Mouse (Mus musculus) forebrain, embryonic 12.5 days (tissue): ENCODE measurements around the gene Ptk6. TPM values are rescaled to one million over a fixed set of nuclear protein-coding genes. Genes with fewer than 3 reads are reported as not detected.

ENCODE experiments used
- ATAC-seq: fragments of 200-750 bp; cut with Nextera tagmentation; 2 replicates; pipeline ENCODE4 v1.8.0; 2017; ENCODE audit warnings: moderate TSS enrichment; ENCODE audit not compliant: low FRiP score
- H3K27ac ChIP-seq: fragments of 300-500 bp; sonication (generic); 2 replicates; pipeline ENCODE4 v1.5.1; 2016; ENCODE audit warnings: mild to moderate bottlenecking
- H3K27me3 ChIP-seq: fragments of 300-500 bp; sonication (generic); 2 replicates; pipeline ENCODE4 v1.6.1; 2016; ENCODE audit warnings: mild to moderate bottlenecking
- H3K36me3 ChIP-seq: fragments of 300-500 bp; sonication (generic); replicated peaks from 2 replicates; pipeline ENCODE4 v1.6.1; 2016; ENCODE audit warnings: mild to moderate bottlenecking
- H3K4me1 ChIP-seq: fragments of 300-500 bp; sonication (generic); 2 replicates; pipeline ENCODE4 v1.6.1; 2016
- H3K4me2 ChIP-seq: fragments of 300-500 bp; sonication (generic); 2 replicates; pipeline ENCODE4 v1.6.1; 2016; ENCODE audit warnings: mild to moderate bottlenecking, moderate library complexity
- H3K4me3 ChIP-seq: fragments of 300-500 bp; sonication (generic); replicated peaks from 2 replicates; pipeline ENCODE4 v1.5.1; 2016; ENCODE audit warnings: mild to moderate bottlenecking
- H3K9ac ChIP-seq: fragments of 300-500 bp; sonication (generic); 2 replicates; pipeline ENCODE4 v1.6.1; 2016; ENCODE audit warnings: mild to moderate bottlenecking
- H3K9me3 ChIP-seq: fragments of 300-500 bp; sonication (generic); 2 replicates; pipeline ENCODE4 v1.6.1; 2016
- WGBS: fragments of 180-500 bp; shearing (Covaris S2); methylation state at CpG from one replicate; pipeline ENCODE4 v1.1.7; 2016; 5-methylcytosine and 5-hydroxymethylcytosine counted together
- polyA plus RNA-seq: library from polyadenylated mRNA; unstranded; fragments of >200 nt; fragmentation: Nextera tagmentation; extraction: Ambion mirVana; gene quantifications from 2 replicates; pipeline ENCODE4 v1.2.1, GENCODE M21; 2016

The Ptk6 gene
- polyA plus RNA-seq, 1 experiment from 2014 or later = not detected

DNA sequence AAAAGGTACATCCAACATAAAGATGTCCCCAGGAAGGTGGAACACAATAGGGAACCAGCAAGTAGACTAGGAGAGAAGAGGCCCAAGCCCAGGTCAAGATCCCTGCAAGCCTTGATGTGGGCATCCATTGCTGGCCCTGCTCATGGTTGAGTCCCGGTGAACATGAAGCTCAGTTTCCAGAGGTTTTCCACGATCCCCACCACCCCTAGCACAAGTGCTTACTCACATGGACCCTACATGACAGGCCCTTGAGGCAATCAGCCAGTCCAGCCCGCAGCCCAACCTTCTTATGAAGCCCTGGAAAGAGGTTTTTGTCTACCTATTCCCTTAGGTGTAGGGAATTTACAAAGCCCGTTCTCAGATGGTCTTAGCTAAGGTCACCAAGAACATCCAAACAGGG, 45.4 kb downstream of the Ptk6 start:
- Histone ChIP-seq H3K4me1 (peaks cover 34% of the 10 kb centered on the region), H3K36me3 (no peaks in the 10 kb centered on the region), H3K4me2 (peak overlapping the region; percentile 75), H3K27ac (0 out of 2 replicates have a peak overlapping the region, but pooled peaks have one; percentile 61), H3K27me3 (peaks cover 57% of the 10 kb centered on the region), H3K9me3 (no peaks in the 10 kb centered on the region), H3K4me3 (peak overlapping the region; percentile 45), H3K9ac (0 out of 2 replicates have a peak overlapping the region, but pooled peaks have one; percentile 62)
- ATAC-seq = no peak
- 75% methylated on average over 4 of the region's 4 CpGs for WGBS

DNA sequence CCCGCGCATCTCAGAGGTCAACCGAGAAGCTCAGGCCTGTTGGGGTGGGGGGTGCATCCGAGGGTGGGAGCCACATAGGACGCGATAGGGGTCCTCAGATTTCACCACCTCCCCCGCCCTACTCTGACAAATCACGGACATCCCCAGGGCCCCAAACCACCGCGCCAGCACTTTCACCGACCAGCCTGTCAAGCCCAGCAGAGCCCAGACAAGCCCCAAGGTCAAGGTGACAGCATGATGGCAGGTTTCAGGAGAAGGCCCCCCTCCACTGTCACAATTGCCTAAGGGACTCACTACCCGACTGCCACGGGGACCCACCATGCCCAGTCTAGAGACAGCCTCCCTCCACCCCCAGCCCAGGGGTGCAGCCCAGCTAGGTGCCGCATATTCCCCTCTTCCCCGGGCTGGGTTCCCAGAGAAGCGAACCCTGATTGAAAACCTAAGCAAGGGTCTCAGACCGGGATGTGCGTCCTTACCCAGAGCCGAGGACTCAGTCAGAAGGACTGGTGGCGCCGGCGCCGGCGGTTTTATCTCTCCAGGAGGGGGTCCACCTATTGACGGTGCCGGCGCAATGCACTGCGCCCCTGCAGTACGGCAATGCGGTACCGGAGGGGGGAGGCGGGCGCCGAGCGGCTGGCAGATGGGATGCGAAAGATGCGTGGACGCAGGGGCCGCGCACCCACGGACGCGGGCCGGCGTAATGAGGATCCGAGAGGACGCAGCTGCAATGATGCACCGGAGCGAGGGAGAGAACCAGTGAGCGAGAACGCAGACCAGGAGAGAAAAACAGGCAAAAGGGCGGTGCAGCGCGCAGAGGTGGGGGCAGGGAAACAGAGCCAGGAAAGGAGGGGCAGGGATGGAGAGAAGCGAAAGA, 46.1 kb downstream of the Ptk6 start, which contains the start of gene Eef1a2:
TSS of gene Eef1a2 (minus strand) at position 767 of the 874 bp plus-strand sequence.
- peak within 1 kb of the TSS; percentile 62 for H3K9ac ChIP-seq
- H3K4me1 ChIP-seq = peaks cover 34% of the 10 kb centered on the region
- 2% methylated on average over 55 of the region's 55 CpGs for WGBS
- H3K4me3 ChIP-seq = peak within 1 kb of the TSS; percentile 45
- no peaks in the 10 kb centered on the region for H3K36me3 ChIP-seq
- H3K27me3 ChIP-seq = peaks cover 56% of the 10 kb centered on the region
- H3K9me3 ChIP-seq = no peaks in the 10 kb centered on the region
- H3K4me2 ChIP-seq = peak within 1 kb of the TSS; percentile 75
- ATAC-seq = peak; percentile 63
- H3K27ac ChIP-seq = peak within 1 kb of the TSS; percentile 61; the same call in 1 of the 2 replicates

DNA sequence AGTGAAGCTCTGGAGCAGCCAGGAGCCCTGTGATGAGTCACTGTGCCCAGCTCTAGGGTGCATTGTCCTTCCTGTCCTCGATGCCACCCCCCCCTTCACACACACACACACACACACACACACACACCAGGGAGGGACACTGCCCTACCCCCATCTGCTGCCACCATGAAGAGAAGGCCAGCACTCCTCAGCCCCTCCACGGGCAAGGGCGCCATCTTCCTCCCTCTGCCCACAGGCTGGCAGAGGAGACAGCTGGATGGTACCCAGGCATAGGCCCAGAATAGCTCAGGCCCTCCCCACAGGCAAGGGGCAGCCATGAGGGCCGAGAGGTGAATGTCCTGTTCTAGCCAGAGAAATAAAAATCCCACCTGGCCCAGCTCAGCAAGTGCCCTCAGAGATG, 46.8 kb downstream of the Ptk6 start:
- Histone ChIP-seq H3K36me3 (no peaks in the 10 kb centered on the region), H3K4me1 (peaks cover 34% of the 10 kb centered on the region), H3K9ac (peak overlapping the region; percentile 62; the same call in 1 of the 2 replicates), H3K9me3 (no peaks in the 10 kb centered on the region), H3K4me3 (peak overlapping the region; percentile 45), H3K4me2 (peak overlapping the region; percentile 75), H3K27me3 (peaks cover 61% of the 10 kb centered on the region), H3K27ac (no peak overlapping the region)
- ATAC-seq = no peak
- WGBS = 66% methylated on average over 4 of the region's 4 CpGs

DNA sequence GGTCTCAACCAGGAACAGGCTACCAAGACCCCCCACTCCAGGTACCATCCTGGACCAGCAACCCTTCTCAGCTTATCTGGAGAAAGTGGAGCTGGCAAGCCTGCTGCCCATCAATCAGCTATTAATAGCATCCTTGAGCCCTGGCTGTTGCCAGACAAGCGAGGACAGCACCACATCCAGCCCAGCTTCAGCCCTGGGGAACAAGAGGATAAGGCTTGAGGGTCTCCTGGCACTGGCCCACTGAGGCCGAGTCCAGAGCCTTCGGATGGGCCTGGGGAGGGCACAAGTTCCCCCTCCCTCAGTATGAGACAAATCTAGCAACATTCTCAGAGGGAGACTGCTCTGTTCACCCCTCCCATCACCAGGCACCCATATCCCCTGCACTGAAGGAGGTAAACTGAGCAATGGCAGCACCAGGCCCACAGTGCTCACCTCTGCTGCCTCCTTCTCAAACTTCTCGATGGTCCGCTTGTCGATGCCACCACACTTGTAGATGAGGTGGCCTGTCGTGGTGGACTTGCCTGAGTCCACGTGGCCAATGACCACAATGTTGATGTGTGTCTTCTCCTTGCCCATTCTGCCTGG, 47.7 kb downstream of the Ptk6 start:
- H3K9me3 ChIP-seq = no peaks in the 10 kb centered on the region
- H3K4me3 ChIP-seq = no peak overlapping the region
- H3K4me1 ChIP-seq = peaks cover 29% of the 10 kb centered on the region
- H3K27ac ChIP-seq = no peak overlapping the region
- no peak overlapping the region for H3K9ac ChIP-seq
- H3K4me2 ChIP-seq = no peak overlapping the region
- no peak for ATAC-seq
- no peaks in the 10 kb centered on the region for H3K36me3 ChIP-seq
- WGBS = 89% methylated on average over 8 of the region's 8 CpGs
- H3K27me3 ChIP-seq = peaks cover 69% of the 10 kb centered on the region

DNA sequence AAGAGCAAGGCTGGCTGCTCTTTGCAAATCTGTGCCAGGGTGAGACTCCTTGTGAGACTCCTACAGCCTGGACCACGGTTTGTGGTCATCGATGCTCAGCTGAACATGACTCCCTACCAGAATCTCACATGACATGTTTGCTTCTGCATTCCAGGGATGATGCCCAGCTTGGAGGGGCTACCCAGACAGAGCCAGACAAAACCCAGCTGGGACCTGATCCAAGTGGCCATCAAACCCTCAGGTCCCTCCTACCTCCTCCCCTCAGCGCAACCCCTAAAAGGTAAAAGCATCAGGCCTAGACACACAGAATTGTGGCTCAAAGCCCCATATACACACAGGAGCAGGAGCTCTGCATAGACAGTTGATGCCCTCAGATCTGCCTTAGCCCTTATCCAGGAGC, 48.2 kb downstream of the Ptk6 start:
- no peak overlapping the region for H3K9ac ChIP-seq
- H3K4me1 ChIP-seq = peaks cover 24% of the 10 kb centered on the region
- H3K9me3 ChIP-seq = no peaks in the 10 kb centered on the region
- no peak overlapping the region for H3K27ac ChIP-seq
- H3K36me3 ChIP-seq = no peaks in the 10 kb centered on the region
- peaks cover 74% of the 10 kb centered on the region for H3K27me3 ChIP-seq
- no peak overlapping the region for H3K4me3 ChIP-seq
- no peak for ATAC-seq
- H3K4me2 ChIP-seq = no peak overlapping the region
- WGBS = 87% methylated on average over 3 of the region's 3 CpGs

DNA sequence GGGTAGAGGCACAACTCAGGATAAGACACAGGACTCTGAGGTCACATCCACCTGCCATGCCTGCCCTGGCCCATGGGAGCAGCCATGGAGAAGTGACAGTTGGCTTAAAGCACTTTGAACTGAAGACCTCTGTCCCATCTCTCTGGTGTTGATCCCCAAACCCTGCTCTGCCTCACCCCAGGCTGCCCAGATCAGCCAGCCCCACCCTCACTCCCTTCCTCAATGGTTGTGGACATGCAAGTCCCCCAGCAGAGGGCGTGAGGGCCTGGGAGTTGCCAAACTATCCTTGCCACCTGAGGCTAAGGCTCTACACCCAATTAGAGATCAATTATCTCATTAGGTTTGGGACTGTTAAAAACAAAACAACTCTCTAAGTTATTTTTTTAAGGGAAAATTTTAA, 48.8 kb downstream of the Ptk6 start:
- H3K27ac ChIP-seq = no peak overlapping the region
- no peak overlapping the region for H3K4me3 ChIP-seq
- no peaks in the 10 kb centered on the region for H3K9me3 ChIP-seq
- ATAC-seq = no peak
- no peak overlapping the region for H3K9ac ChIP-seq
- no peak overlapping the region for H3K4me2 ChIP-seq
- 0% methylated on average over 1 of the region's 1 CpGs for WGBS
- no peaks in the 10 kb centered on the region for H3K36me3 ChIP-seq
- H3K27me3 ChIP-seq = peaks cover 76% of the 10 kb centered on the region
- peaks cover 18% of the 10 kb centered on the region for H3K4me1 ChIP-seq

DNA sequence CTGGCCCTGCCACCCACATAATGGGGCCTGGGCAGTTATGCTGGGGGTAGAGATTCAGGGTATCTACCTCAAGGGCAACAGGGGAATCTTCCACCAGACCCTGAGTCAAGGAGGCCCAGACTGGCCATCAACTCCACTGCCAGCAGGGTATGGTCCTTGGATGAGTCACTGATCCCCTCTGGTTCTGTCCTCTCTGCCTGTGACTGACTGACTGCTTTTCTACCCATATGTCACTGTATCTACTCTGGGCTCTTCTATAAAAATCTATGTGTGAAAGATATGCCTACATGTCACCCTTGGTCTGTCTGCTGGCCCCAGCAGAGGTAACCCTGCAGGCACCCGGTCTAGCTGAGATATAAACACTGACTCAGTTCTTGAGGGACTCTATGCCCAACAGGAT, 49.5 kb downstream of the Ptk6 start:
- Histone ChIP-seq H3K36me3 (no peaks in the 10 kb centered on the region), H3K27ac (no peak overlapping the region), H3K9ac (no peak overlapping the region), H3K9me3 (no peaks in the 10 kb centered on the region), H3K4me1 (peaks cover 22% of the 10 kb centered on the region), H3K4me2 (no peak overlapping the region), H3K27me3 (peaks cover 71% of the 10 kb centered on the region), H3K4me3 (no peak overlapping the region)
- ATAC-seq = no peak
- 82% methylated on average over 1 of the region's 1 CpGs for WGBS

DNA sequence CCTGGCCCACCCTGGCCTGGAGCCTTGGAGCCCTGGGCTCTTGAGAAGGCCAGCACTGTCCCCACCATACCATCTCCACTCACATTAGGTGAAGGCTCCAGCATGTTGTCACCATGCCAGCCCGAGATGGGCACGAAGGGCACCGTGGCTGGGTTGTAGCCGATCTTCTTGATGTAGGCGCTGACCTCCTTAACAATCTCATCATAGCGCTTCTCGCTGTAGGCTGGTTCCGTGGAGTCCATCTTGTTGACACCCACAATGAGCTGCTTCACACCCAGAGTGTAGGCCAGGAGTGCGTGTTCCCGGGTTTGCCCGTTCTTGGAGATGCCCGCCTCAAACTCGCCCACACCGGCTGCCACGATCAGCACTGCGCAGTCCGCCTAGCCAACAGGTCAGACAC, 49.9 kb downstream of the Ptk6 start:
- Histone ChIP-seq H3K4me3 (no peak overlapping the region), H3K27ac (no peak overlapping the region), H3K4me2 (no peak overlapping the region), H3K27me3 (peaks cover 66% of the 10 kb centered on the region), H3K4me1 (peaks cover 26% of the 10 kb centered on the region), H3K9me3 (no peaks in the 10 kb centered on the region), H3K9ac (no peak overlapping the region), H3K36me3 (no peaks in the 10 kb centered on the region)
- 96% methylated on average over 17 of the region's 17 CpGs for WGBS
- ATAC-seq = no peak

DNA sequence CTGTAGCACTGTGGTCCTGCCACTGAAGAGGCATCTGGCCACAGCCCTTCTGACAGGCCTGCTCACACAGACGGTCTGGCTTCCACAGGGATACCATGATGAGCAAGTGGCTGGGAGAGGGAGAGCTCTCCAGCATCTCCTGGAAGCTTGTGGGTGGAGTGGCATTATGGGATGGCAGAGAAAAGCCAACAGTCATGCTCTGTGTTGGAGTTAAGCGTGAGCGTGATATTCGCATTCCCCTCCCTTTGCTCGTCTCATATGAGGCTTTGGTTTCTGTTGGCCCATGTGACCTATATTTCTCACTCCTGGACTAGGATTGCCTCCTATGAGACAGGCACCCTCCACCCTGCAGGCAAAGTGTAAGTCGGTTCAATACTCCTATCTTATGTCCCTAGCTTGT, 52.3 kb downstream of the Ptk6 start:
- Histone ChIP-seq H3K9ac (no peak overlapping the region), H3K27me3 (peaks cover 58% of the 10 kb centered on the region), H3K4me3 (no peak overlapping the region), H3K4me2 (no peak overlapping the region), H3K9me3 (no peaks in the 10 kb centered on the region), H3K4me1 (peaks cover 14% of the 10 kb centered on the region), H3K36me3 (no peaks in the 10 kb centered on the region), H3K27ac (no peak overlapping the region)
- WGBS = 78% methylated on average over 6 of the region's 6 CpGs
- ATAC-seq = no peak

DNA sequence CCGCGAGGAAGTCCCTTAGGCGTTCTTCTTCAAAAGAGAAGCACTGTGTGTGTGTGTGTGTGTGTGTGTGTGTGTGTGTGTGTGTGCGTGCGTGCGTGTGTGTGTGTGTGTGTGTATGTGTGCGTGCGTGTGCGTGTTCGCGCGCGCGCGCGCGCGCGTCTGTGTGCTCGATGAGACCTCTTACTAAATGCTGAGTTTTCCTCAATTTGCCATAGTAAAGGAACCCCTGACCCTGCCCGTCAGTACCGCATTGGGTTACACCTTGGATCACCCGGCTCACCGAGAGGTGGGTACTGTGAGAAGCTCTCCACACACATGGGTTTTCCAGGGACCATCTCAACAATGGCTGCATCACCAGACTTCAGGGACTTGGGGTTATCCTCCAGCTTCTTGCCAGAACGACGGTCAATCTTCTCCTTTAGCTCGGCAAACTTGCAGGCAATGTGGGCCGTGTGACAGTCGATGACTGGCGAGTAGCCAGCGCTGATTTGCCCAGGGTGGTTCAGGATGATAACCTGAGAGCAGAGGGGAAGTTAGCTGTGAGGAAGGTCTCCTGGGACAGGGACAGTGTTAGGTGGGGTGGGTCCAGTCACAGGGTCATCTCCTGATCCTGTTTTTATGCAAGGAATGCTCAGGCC, 54.2 kb downstream of the Ptk6 start:
- Histone ChIP-seq H3K4me3 (peak overlapping the region; percentile 52), H3K27me3 (peaks cover 57% of the 10 kb centered on the region), H3K9me3 (no peaks in the 10 kb centered on the region), H3K27ac (no peak overlapping the region), H3K9ac (peak overlapping the region; percentile 54; the same call in 1 of the 2 replicates), H3K4me2 (peak overlapping the region; percentile 94), H3K4me1 (peaks cover 14% of the 10 kb centered on the region), H3K36me3 (no peaks in the 10 kb centered on the region)
- WGBS = 10% methylated on average over 31 of the region's 31 CpGs
- no peak for ATAC-seq

DNA sequence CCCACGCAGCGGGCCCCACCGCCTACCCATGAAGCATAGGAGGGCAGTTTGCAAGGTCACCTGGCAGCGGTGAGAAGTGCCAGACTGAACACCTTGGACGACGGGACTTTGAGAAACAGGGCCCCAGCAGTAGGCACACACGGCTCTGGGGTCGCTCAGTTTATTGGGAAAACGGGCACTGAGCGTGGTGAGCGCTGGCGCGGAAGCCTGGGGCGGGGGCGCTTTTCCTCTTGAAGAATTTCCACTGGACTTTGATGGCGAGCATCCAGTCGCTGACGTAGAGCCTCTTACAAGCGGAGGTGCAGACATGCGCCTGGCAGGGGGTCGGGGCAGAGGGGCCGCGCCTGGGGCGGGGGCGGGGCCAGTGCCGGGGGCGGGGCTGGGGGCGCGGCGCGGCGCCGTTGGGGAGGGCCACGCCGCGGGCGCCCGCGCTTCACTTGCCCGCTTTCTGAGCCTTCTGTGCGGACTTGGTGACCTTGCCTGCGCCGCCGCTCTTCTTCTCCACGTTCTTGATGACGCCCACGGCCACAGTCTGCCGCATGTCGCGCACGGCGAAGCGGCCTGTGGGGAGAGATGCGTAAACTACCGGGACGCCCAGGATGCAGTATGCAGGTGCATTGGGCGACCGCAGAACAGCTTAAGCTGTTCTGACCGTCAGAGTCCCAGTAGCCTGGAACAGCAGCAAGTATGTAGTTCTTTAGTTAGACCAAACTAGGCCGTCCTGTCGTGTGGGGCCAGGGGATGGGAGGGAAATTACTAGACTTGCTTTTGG, 54.9 kb downstream of the Ptk6 start:
- peak overlapping the region; percentile 54 for H3K9ac ChIP-seq
- WGBS = under 1% methylated on average over 47 of the region's 61 CpGs
- H3K9me3 ChIP-seq = no peaks in the 10 kb centered on the region
- peak overlapping the region; percentile 52 for H3K4me3 ChIP-seq
- peaks cover 14% of the 10 kb centered on the region for H3K4me1 ChIP-seq
- peak overlapping the region; percentile 94 for H3K4me2 ChIP-seq
- peak; percentile 69 for ATAC-seq
- H3K27ac ChIP-seq = no peak overlapping the region
- peaks cover 59% of the 10 kb centered on the region for H3K27me3 ChIP-seq
- H3K36me3 ChIP-seq = no peaks in the 10 kb centered on the region
